Mouse (Mus musculus) heart, embryonic 16.5 days (tissue): ENCODE results near the gene Olfr1120. TPM values are rescaled to one million over a fixed set of nuclear protein-coding genes. Genes with fewer than 3 reads are reported as not detected.
"Not testable (repeated sequence)": the region's sequence is repeated elsewhere in the genome, so short reads cannot be mapped to it uniquely, and the experiment has no call there.

ENCODE experiments used
- ATAC-seq: fragments of 200-750 bp; cut with Nextera tagmentation; replicated peaks from 2 replicates; pipeline ENCODE4 v1.8.0; 2017; ENCODE audit warnings: moderate number of reproducible peaks; ENCODE audit not compliant: insufficient read depth, low FRiP score; ENCODE audit errors: extremely low read depth
- H3K27ac ChIP-seq: fragments of 300-500 bp; sonication (generic); 2 replicates; pipeline ENCODE4 v1.5.1; 2014; ENCODE audit warnings: mild to moderate bottlenecking, low read length, control low read depth, moderate library complexity
- H3K27me3 ChIP-seq: fragments of 300-500 bp; sonication (generic); 2 replicates; pipeline ENCODE4 v1.6.1; 2014; ENCODE audit warnings: low read length, mixed read lengths; ENCODE audit not compliant: control insufficient read depth, insufficient read depth
- H3K36me3 ChIP-seq: fragments of 300-500 bp; sonication (generic); 2 replicates; pipeline ENCODE4 v1.6.1; 2014; ENCODE audit not compliant: control insufficient read depth, insufficient read depth
- H3K4me1 ChIP-seq: fragments of 300-500 bp; sonication (generic); 2 replicates; pipeline ENCODE4 v1.6.1; 2014; ENCODE audit warnings: low read length, mixed read lengths; ENCODE audit not compliant: control insufficient read depth, insufficient read depth
- H3K4me2 ChIP-seq: fragments of 300-500 bp; sonication (generic); 2 replicates; pipeline ENCODE4 v1.6.1; 2014; ENCODE audit warnings: low read depth, mild to moderate bottlenecking, control low read depth, low read length
- H3K4me3 ChIP-seq: fragments of 300-500 bp; sonication (generic); 2 replicates; pipeline ENCODE4 v1.5.1; 2014; ENCODE audit warnings: mild to moderate bottlenecking, control low read depth, low read length
- H3K9ac ChIP-seq: fragments of 300-500 bp; sonication (generic); 2 replicates; pipeline ENCODE4 v1.6.1; 2014; ENCODE audit warnings: low read length, control low read depth
- H3K9me3 ChIP-seq: fragments of 300-500 bp; sonication (generic); replicated peaks from 2 replicates; pipeline ENCODE4 v1.6.1; 2016; ENCODE audit warnings: low read length; ENCODE audit not compliant: control insufficient read depth
- WGBS: fragments of 180-500 bp; shearing (Covaris S2); extraction: QIAGEN DNeasy Blood & Tissue Kit; methylation state at CpG from one replicate; pipeline ENCODE4 v1.1.7; 2014; 5-methylcytosine and 5-hydroxymethylcytosine counted together
- polyA plus RNA-seq: library from polyadenylated mRNA; unstranded; fragments of >200 nt; fragmentation: Nextera tagmentation; extraction: Ambion mirVana; gene quantifications from 2 replicates; pipeline ENCODE4 v1.2.1, GENCODE M21; 2015

Olfr1120 gene
- not detected in 2 replicates for polyA plus RNA-seq

DNA sequence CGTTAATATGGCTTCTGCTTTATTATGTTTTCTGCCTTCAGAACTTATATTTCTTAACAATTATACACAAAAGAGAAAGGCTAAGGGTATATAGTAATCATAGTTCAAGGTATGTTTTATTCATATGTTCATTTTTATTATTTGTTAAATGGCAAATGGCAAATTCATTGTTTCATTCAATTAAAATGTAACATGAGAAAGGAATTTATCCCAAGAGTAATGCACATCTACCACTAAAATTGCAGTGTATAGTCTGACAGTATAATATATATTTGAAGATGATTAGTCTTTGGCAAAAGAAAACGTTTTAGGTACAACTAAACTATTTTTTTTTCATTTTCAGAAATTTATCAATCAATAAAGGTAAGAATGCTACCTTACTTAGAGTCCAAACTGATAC, at the start of gene Olfr1120:
Gene Olfr1120 (plus strand): TSS at position 301 of the 400 bp plus-strand sequence.
- no peaks in the 10 kb centered on the region for H3K36me3 ChIP-seq
- no peaks in the 10 kb centered on the region for H3K4me1 ChIP-seq
- H3K27ac ChIP-seq, result no peak within 1 kb of the TSS
- H3K9me3 ChIP-seq, result no peaks in the 10 kb centered on the region
- H3K4me2 ChIP-seq, result no peak within 1 kb of the TSS
- no peak for ATAC-seq
- H3K27me3 ChIP-seq, result no peaks in the 10 kb centered on the region
- H3K9ac ChIP-seq, result no peak within 1 kb of the TSS
- H3K4me3 ChIP-seq, result no peak within 1 kb of the TSS
- 47% methylated on average over 2 of the region's 2 CpGs for WGBS

DNA sequence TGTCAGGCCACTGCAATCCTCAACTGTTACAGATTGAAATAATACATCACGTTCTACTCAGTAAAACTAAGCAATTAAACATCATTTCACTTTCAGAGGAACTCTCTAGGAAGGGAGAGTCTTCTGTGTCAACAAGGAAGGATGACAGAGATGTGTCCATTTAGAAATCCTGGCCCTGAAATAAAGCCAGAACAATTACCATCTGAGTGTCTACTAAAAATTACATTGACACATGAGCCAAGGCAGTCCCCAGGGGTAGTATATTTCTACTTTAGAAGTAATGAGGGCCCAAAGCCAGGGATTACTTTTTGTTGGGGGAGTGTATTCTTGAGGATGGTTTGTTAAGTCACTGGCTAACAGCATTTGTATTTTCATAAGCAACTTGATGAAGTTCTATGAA, 47.3 kb upstream of the Olfr1120 start, which contains the start of gene Olfr1118:
Gene Olfr1118 (plus strand): TSS at position 301 of the 400 bp plus-strand sequence.
- 63% methylated on average over 1 of the region's 1 CpGs for WGBS
- no peak for ATAC-seq
- H3K27ac ChIP-seq, result no peak within 1 kb of the TSS
- no peak within 1 kb of the TSS for H3K4me2 ChIP-seq
- H3K9me3 ChIP-seq, result no peaks in the 10 kb centered on the region
- no peaks in the 10 kb centered on the region for H3K36me3 ChIP-seq
- no peaks in the 10 kb centered on the region for H3K4me1 ChIP-seq
- H3K4me3 ChIP-seq, result no peak within 1 kb of the TSS
- H3K27me3 ChIP-seq, result no peaks in the 10 kb centered on the region
- no peak within 1 kb of the TSS for H3K9ac ChIP-seq

DNA sequence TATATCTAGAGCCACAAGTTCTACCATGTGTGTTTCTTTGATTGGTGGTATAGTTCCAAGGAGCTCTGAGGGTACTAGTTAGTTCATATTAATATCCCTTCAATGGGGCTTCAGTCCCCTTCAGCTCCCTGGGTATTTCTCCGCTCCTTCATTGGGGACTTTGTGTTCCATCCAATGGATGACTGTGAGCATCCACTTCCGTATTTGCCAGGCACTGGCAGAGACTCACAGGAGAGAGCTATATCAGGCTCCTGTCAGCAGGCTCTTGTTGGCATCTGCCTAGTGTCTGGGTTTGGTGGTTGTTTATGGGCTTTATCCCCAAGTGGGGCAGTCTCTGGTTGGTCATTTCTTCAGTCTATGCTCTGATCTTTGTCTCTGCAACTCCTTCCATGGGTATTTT, 5.5 kb downstream of the Olfr1120 start:
- 56% methylated on average over 2 of the region's 2 CpGs for WGBS
- H3K4me2 ChIP-seq, H3K4me1 ChIP-seq, ATAC-seq, H3K9me3 ChIP-seq, H3K27ac ChIP-seq, H3K36me3 ChIP-seq, H3K27me3 ChIP-seq, H3K4me3 ChIP-seq, H3K9ac ChIP-seq: not testable (repeated sequence)

DNA sequence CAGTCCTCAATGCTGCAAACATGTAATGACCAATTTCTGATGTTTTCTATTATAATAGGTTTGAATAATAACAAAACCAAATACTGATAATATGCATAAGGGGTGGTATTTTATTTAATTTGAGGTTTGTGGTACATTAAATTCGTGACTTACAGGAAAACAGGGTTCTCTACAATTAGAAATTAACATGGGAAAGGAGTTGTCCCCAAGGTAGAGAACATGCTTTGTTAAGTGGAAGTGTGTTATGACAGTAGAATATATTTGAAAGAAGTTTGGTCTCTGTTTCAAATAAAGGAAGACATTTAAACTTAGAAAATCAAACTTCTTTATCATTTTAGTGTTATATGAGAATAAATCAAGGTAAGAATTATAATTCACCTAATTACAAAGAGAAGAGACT, 15.0 kb downstream of the Olfr1120 start, which contains the start of gene Olfr1121:
Gene Olfr1121 (plus strand): TSS at position 301 of the 400 bp plus-strand sequence.
- Histone ChIP-seq H3K4me2 (no peak within 1 kb of the TSS), H3K9ac (no peak within 1 kb of the TSS), H3K27me3 (no peaks in the 10 kb centered on the region), H3K4me1 (no peaks in the 10 kb centered on the region), H3K36me3 (no peaks in the 10 kb centered on the region), H3K4me3 (no peak within 1 kb of the TSS), H3K27ac (no peak within 1 kb of the TSS), H3K9me3 (no peaks in the 10 kb centered on the region)
- no peak for ATAC-seq
- WGBS, result 25% methylated on average over 1 of the region's 1 CpGs

DNA sequence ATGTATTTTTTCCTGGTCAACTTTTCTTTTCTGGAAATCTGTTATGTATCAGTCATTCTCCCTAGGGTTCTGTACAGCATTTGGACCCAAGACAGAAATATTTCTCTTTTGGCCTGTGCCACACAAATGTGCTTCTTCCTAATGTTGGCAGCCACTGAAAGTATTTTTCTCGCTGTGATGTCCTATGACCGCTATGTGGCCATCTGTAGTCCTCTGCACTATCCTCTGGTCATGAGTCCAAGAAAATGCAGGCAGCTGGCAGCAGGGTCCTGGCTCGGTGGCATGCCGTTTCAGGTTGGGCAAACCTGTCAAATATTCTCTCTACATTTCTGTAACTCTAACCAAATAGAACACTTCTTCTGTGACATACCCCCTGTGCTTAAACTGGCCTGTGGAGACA, 17.1 kb downstream of the Olfr1120 start:
- H3K4me1 ChIP-seq, result no peaks in the 10 kb centered on the region
- H3K4me3 ChIP-seq, result no peak overlapping the region
- no peaks in the 10 kb centered on the region for H3K27me3 ChIP-seq
- H3K4me2 ChIP-seq, result no peak overlapping the region
- 85% methylated on average over 4 of the region's 4 CpGs for WGBS
- no peak overlapping the region for H3K27ac ChIP-seq
- H3K9me3 ChIP-seq, result no peaks in the 10 kb centered on the region
- H3K9ac ChIP-seq, result no peak overlapping the region
- ATAC-seq, result no peak
- H3K36me3 ChIP-seq, result no peaks in the 10 kb centered on the region

DNA sequence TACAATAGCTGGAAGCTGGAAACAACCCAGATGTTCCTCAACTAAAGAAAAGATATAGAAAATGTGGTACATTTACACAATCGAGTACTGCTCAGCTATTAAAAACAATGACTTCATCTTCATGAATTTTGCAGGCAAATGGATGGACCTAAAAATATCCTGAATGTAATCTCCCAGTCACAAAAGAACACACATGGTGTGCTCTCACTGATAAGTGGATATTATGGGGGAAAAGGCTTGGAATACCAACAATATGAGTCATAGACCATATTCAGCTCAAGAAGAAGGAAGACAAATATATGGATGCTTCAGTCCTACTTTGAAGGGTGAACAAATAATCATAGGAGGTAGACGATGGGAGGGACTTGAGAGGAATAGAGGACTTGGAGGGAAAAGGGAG, 29.3 kb downstream of the Olfr1120 start:
- H3K9me3 ChIP-seq, result no peaks in the 10 kb centered on the region
- no peaks in the 10 kb centered on the region for H3K4me1 ChIP-seq
- H3K9ac ChIP-seq, result no peak overlapping the region
- H3K27ac ChIP-seq, result no peak overlapping the region
- ATAC-seq, result peak; percentile 55; the same call in 1 of the 2 replicates
- H3K4me2 ChIP-seq, result no peak overlapping the region
- H3K27me3 ChIP-seq, result no peaks in the 10 kb centered on the region
- H3K4me3 ChIP-seq, result no peak overlapping the region
- H3K36me3 ChIP-seq, result no peaks in the 10 kb centered on the region
- 31% methylated on average over 2 of the region's 2 CpGs for whole genome bisulfite sequencing

DNA sequence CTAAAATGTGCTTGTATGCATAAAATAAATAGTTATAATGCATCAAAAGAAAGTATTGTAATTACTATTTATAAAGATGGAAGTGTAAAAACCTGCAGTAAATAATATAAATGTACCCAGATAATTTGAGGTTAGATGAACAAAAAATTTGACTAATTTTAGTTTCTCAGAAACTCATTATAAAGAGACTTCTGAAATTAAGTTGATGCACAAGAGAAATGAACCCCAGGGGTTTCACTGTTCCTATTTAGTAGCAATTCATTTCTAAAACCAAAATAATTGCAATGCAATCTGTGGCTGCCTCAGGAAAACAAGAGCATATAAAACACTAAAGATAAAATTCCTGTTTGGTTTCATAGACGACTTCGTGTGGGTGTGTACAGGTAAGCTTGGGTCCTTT, 30.9 kb downstream of the Olfr1120 start, which contains the start of gene Olfr1122:
Gene Olfr1122 (plus strand): TSS at position 301 of the 400 bp plus-strand sequence.
- Histone ChIP-seq H3K4me1 (no peaks in the 10 kb centered on the region), H3K36me3 (no peaks in the 10 kb centered on the region), H3K4me2 (no peak within 1 kb of the TSS), H3K9me3 (no peaks in the 10 kb centered on the region), H3K27me3 (no peaks in the 10 kb centered on the region), H3K27ac (no peak within 1 kb of the TSS), H3K4me3 (no peak within 1 kb of the TSS), H3K9ac (no peak within 1 kb of the TSS)
- 75% methylated on average over 2 of the region's 2 CpGs for WGBS
- no peak for ATAC-seq

DNA sequence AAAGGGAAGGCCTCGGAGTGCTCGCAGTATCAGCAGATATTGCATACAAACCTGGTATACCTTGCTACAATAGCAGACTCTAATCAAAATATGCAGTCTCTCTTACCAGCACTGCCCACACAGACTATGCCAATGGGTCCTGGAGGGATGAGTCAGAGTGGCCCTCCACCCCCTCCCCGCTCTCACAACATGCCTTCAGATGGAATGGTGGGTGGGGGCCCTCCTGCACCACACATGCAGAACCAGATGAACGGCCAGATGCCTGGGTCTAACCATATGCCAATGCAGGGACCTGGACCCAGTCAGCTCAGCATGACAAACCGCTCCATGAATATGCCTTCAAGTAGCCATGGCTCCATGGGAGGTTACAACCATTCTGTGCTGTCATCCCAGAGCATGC, 39.0 kb downstream of the Olfr1120 start:
- not testable (repeated sequence) for H3K27ac ChIP-seq, H3K27me3 ChIP-seq, H3K4me3 ChIP-seq, H3K36me3 ChIP-seq, H3K9ac ChIP-seq, H3K9me3 ChIP-seq, ATAC-seq, H3K4me1 ChIP-seq, H3K4me2 ChIP-seq
- 80% methylated on average over 5 of the region's 5 CpGs for WGBS

DNA sequence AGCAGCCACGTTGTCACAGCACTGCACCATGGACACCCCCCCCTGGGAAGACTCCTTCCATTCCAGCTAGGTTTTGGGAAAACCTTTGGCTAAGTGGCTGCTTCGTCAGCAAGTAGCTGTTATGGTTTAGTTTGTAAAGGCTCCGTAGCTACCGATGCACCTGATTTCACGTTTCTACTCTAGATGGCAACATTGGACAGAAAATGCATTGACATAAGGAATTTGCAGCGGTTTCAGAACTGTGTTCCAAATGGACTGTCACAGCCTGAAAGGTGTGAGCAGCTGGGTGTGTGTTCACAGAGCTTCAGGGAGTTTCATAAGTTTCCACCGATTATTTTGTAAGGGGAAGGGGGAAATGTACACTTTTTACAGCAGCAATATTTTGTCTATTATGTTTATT, 40.1 kb downstream of the Olfr1120 start:
- not testable (repeated sequence) for ATAC-seq, H3K4me1 ChIP-seq, H3K4me2 ChIP-seq, H3K4me3 ChIP-seq, H3K27me3 ChIP-seq, H3K9me3 ChIP-seq, H3K9ac ChIP-seq, H3K36me3 ChIP-seq, H3K27ac ChIP-seq
- 68% methylated on average over 7 of the region's 7 CpGs for WGBS
